Mouse (Mus musculus): ENCODE results near the gene Znrf3. TPM values are rescaled to one million over a fixed set of nuclear protein-coding genes. Genes with fewer than 3 reads are reported as not detected.
"Not testable (repeated sequence)": the region's sequence is repeated elsewhere in the genome, so short reads cannot be mapped to it uniquely, and the experiment has no call there.

Gene Znrf3
- polyA plus RNA-seq (2015; fragmentation: Nextera tagmentation; extraction: Ambion mirVana), result 7.5 and 8.1 TPM in 2 replicates

GRCm38 (mm10) chr11:5444599-5445451, at the start of gene Znrf3:
TSS of gene Znrf3 (minus strand) at chr11:5444847.
- Histone ChIP-seq H3K27ac (replicated peaks) (peak within 1 kb of the TSS; percentile 59), H3K9me3 (no peaks in the 10 kb centered on the region), H3K4me3 (peak within 1 kb of the TSS; percentile 82), H3K36me3 (no peaks in the 10 kb centered on the region), H3K9ac (peak within 1 kb of the TSS; percentile 80), H3K4me1 (replicated peaks) (peaks cover 27% of the 10 kb centered on the region), H3K4me2 (peak within 1 kb of the TSS; percentile 97), H3K27me3 (no peaks in the 10 kb centered on the region)
- ATAC-seq (ENCODE audit: low read depth), result peak; percentile 91
- under 1% methylated on average over 51 of the region's 106 CpGs for WGBS

- Histone ChIP-seq H3K4me1 (replicated peaks) (no peaks in the 10 kb centered on the region), H3K27me3 (no peaks in the 10 kb centered on the region), H3K36me3 (no peaks in the 10 kb centered on the region), H3K4me3 (no peak overlapping the region), H3K9me3 (no peaks in the 10 kb centered on the region), H3K9ac (no peak overlapping the region), H3K27ac (replicated peaks) (no peak overlapping the region), H3K4me2 (no peak overlapping the region)
- no peak for ATAC-seq (ENCODE audit: low read depth)
- 49% methylated on average over 2 of the region's 2 CpGs for WGBS
Observed at GRCm38 (mm10) chr11:5493869-5494268, 49.2 kb upstream of the Znrf3 start.

- Histone ChIP-seq H3K9me3 (no peaks in the 10 kb centered on the region), H3K36me3 (no peaks in the 10 kb centered on the region), H3K4me3 (no peak overlapping the region), H3K4me2 (no peak overlapping the region), H3K27ac (replicated peaks) (no peak overlapping the region), H3K27me3 (no peaks in the 10 kb centered on the region), H3K4me1 (replicated peaks) (no peaks in the 10 kb centered on the region), H3K9ac (no peak overlapping the region)
- 74% methylated on average over 7 of the region's 7 CpGs for WGBS
- no peak for ATAC-seq (ENCODE audit: low read depth)
Observed at GRCm38 (mm10) chr11:5491912-5492311, 47.3 kb upstream of the Znrf3 start.

GRCm38 (mm10) chr11:5490989-5491656, 46.5 kb upstream of the Znrf3 start:
- no peaks in the 10 kb centered on the region for H3K36me3 ChIP-seq
- 80% methylated on average over 10 of the region's 10 CpGs for WGBS
- no peak overlapping the region for H3K27ac ChIP-seq (replicated peaks)
- H3K9me3 ChIP-seq, result no peaks in the 10 kb centered on the region
- ATAC-seq (ENCODE audit: low read depth), result no peak
- no peak overlapping the region for H3K4me2 ChIP-seq
- no peaks in the 10 kb centered on the region for H3K4me1 ChIP-seq (replicated peaks)
- H3K9ac ChIP-seq, result no peak overlapping the region
- no peaks in the 10 kb centered on the region for H3K27me3 ChIP-seq
- no peak overlapping the region for H3K4me3 ChIP-seq

- WGBS, result 94% methylated on average over 10 of the region's 10 CpGs
- not testable (repeated sequence) for H3K4me3 ChIP-seq; H3K27ac ChIP-seq (replicated peaks); ATAC-seq (ENCODE audit: low read depth); H3K27me3 ChIP-seq; H3K4me1 ChIP-seq (replicated peaks); H3K36me3 ChIP-seq; H3K9ac ChIP-seq; H3K9me3 ChIP-seq; H3K4me2 ChIP-seq
Observed at GRCm38 (mm10) chr11:5489433-5489832, 44.8 kb upstream of the Znrf3 start.

GRCm38 (mm10) chr11:5485193-5486011, 40.8 kb upstream of the Znrf3 start:
- H3K4me1 ChIP-seq (replicated peaks), result peaks cover 6% of the 10 kb centered on the region; the same call in 1 of the 2 replicates
- no peak overlapping the region for H3K27ac ChIP-seq (replicated peaks)
- no peaks in the 10 kb centered on the region for H3K36me3 ChIP-seq
- H3K27me3 ChIP-seq, result no peaks in the 10 kb centered on the region
- WGBS, result 21% methylated on average over 15 of the region's 15 CpGs
- ATAC-seq (ENCODE audit: low read depth), result peak; percentile 82
- peak overlapping the region; percentile 33 for H3K4me3 ChIP-seq
- H3K4me2 ChIP-seq, result peak overlapping the region; percentile 54
- no peaks in the 10 kb centered on the region for H3K9me3 ChIP-seq
- H3K9ac ChIP-seq, result peak overlapping the region; percentile 56

- H3K4me3 ChIP-seq, result no peak overlapping the region
- no peaks in the 10 kb centered on the region for H3K9me3 ChIP-seq
- H3K27me3 ChIP-seq, result no peaks in the 10 kb centered on the region
- no peak for ATAC-seq (ENCODE audit: low read depth)
- H3K36me3 ChIP-seq, result no peaks in the 10 kb centered on the region
- WGBS, result 87% methylated on average over 13 of the region's 13 CpGs
- H3K27ac ChIP-seq (replicated peaks), result no peak overlapping the region
- no peak overlapping the region for H3K9ac ChIP-seq
- peaks cover 6% of the 10 kb centered on the region; the same call in 1 of the 2 replicates for H3K4me1 ChIP-seq (replicated peaks)
- no peak overlapping the region for H3K4me2 ChIP-seq
Observed at GRCm38 (mm10) chr11:5482581-5482980, 37.9 kb upstream of the Znrf3 start.

- no peak overlapping the region for H3K9ac ChIP-seq
- WGBS, result 89% methylated on average over 3 of the region's 3 CpGs
- H3K4me2 ChIP-seq, result no peak overlapping the region
- H3K27me3 ChIP-seq, result no peaks in the 10 kb centered on the region
- no peak for ATAC-seq (ENCODE audit: low read depth)
- H3K36me3 ChIP-seq, result no peaks in the 10 kb centered on the region
- no peaks in the 10 kb centered on the region for H3K9me3 ChIP-seq
- no peak overlapping the region for H3K27ac ChIP-seq (replicated peaks)
- no peak overlapping the region for H3K4me3 ChIP-seq
- no peaks in the 10 kb centered on the region for H3K4me1 ChIP-seq (replicated peaks)
Observed at GRCm38 (mm10) chr11:5478831-5479230, 34.2 kb upstream of the Znrf3 start.

- Histone ChIP-seq H3K4me1 (replicated peaks) (no peaks in the 10 kb centered on the region), H3K4me3 (no peak overlapping the region), H3K9ac (no peak overlapping the region), H3K27ac (replicated peaks) (no peak overlapping the region), H3K27me3 (no peaks in the 10 kb centered on the region), H3K36me3 (no peaks in the 10 kb centered on the region), H3K9me3 (no peaks in the 10 kb centered on the region), H3K4me2 (no peak overlapping the region)
- ATAC-seq (ENCODE audit: low read depth), result no peak
- 85% methylated on average over 7 of the region's 7 CpGs for WGBS
Observed at GRCm38 (mm10) chr11:5478193-5478592, 33.5 kb upstream of the Znrf3 start.

GRCm38 (mm10) chr11:5476806-5477205, 32.2 kb upstream of the Znrf3 start:
- no peak for ATAC-seq (ENCODE audit: low read depth)
- Histone ChIP-seq H3K4me3 (no peak overlapping the region), H3K9ac (no peak overlapping the region), H3K36me3 (no peaks in the 10 kb centered on the region), H3K27me3 (no peaks in the 10 kb centered on the region), H3K4me2 (no peak overlapping the region), H3K27ac (replicated peaks) (no peak overlapping the region), H3K4me1 (replicated peaks) (no peaks in the 10 kb centered on the region), H3K9me3 (no peaks in the 10 kb centered on the region)
- WGBS, result 88% methylated on average over 4 of the region's 4 CpGs

- H3K4me1 ChIP-seq (replicated peaks); H3K9me3 ChIP-seq; ATAC-seq (ENCODE audit: low read depth); H3K9ac ChIP-seq; H3K27me3 ChIP-seq; H3K27ac ChIP-seq (replicated peaks); H3K36me3 ChIP-seq; H3K4me3 ChIP-seq; H3K4me2 ChIP-seq: not testable (repeated sequence)
- WGBS, result 100% methylated on average over 2 of the region's 2 CpGs
Observed at GRCm38 (mm10) chr11:5475556-5476118, 31.0 kb upstream of the Znrf3 start.
